Mouse (Mus musculus) embryonic facial prominence, embryonic 11.5 days (tissue): ENCODE measurements around the gene Msh3. TPM values are rescaled to one million over a fixed set of nuclear protein-coding genes. Genes with fewer than 3 reads are reported as not detected.
"Not testable (repeated sequence)": the region's sequence is repeated elsewhere in the genome, so short reads cannot be mapped to it uniquely, and the experiment has no call there.

Source experiments
- ATAC-seq: fragments of 200-750 bp; cut with Nextera tagmentation; replicated peaks from 2 replicates; pipeline ENCODE4 v1.8.0; 2017; ENCODE audit warnings: low read depth; ENCODE audit not compliant: insufficient number of reproducible peaks, low FRiP score, low TSS enrichment
- DNase-seq: peaks from one replicate; pipeline ENCODE4 v3.0.0-alpha.2; 2015; ENCODE audit warnings: low spot score
- H3K27ac ChIP-seq: fragments of 300-500 bp; sonication (generic); replicated peaks from 2 replicates; pipeline ENCODE4 v1.5.1; 2014; ENCODE audit warnings: mild to moderate bottlenecking, low read depth, low read length, control low read depth
- H3K27me3 ChIP-seq: fragments of 300-500 bp; sonication (generic); 2 replicates; pipeline ENCODE4 v1.6.1; 2014; ENCODE audit warnings: mild to moderate bottlenecking, low read length, moderate library complexity, mixed read lengths; ENCODE audit not compliant: control insufficient read depth, insufficient read depth
- H3K36me3 ChIP-seq: fragments of 300-500 bp; sonication (generic); replicated peaks from 2 replicates; pipeline ENCODE4 v1.6.1; 2014; ENCODE audit warnings: low read depth, mild to moderate bottlenecking, low read length, moderate library complexity, mixed read lengths; ENCODE audit not compliant: control insufficient read depth, insufficient read depth
- H3K4me1 ChIP-seq: fragments of 300-500 bp; sonication (generic); 2 replicates; pipeline ENCODE4 v1.6.1; 2014; ENCODE audit warnings: low read length, mixed read lengths; ENCODE audit not compliant: control insufficient read depth, insufficient read depth
- H3K4me2 ChIP-seq: fragments of 300-500 bp; sonication (generic); 2 replicates; pipeline ENCODE4 v1.6.1; 2014; ENCODE audit warnings: low read depth, mild to moderate bottlenecking, control low read depth, low read length, moderate library complexity
- H3K4me3 ChIP-seq: fragments of 300-500 bp; sonication (generic); 2 replicates; pipeline ENCODE4 v1.5.1; 2014; ENCODE audit warnings: low read depth, low read length, control low read depth
- H3K9ac ChIP-seq: fragments of 300-500 bp; sonication (generic); replicated peaks from 2 replicates; pipeline ENCODE4 v1.6.1; 2014; ENCODE audit warnings: mild to moderate bottlenecking, control low read depth, low read length
- H3K9me3 ChIP-seq: fragments of 300-500 bp; sonication (generic); replicated peaks from 2 replicates; pipeline ENCODE4 v1.6.1; 2016; ENCODE audit warnings: mild to moderate bottlenecking, low read length, inconsistent platforms, mixed read lengths; ENCODE audit not compliant: control insufficient read depth
- WGBS: fragments of 180-500 bp; shearing (Covaris S2); extraction: QIAGEN DNeasy Blood & Tissue Kit; methylation state at CpG from one replicate; pipeline ENCODE4 v1.1.7; 2014; 5-methylcytosine and 5-hydroxymethylcytosine counted together
- polyA plus RNA-seq: library from polyadenylated mRNA; unstranded; fragments of >200 nt; fragmentation: Nextera tagmentation; extraction: Ambion mirVana; gene quantifications from 2 replicates; pipeline ENCODE4 v1.2.1, GENCODE M21; 2014

Gene Msh3
- polyA plus RNA-seq, 1 experiment from 2014 or later: 45.6 TPM

DNA sequence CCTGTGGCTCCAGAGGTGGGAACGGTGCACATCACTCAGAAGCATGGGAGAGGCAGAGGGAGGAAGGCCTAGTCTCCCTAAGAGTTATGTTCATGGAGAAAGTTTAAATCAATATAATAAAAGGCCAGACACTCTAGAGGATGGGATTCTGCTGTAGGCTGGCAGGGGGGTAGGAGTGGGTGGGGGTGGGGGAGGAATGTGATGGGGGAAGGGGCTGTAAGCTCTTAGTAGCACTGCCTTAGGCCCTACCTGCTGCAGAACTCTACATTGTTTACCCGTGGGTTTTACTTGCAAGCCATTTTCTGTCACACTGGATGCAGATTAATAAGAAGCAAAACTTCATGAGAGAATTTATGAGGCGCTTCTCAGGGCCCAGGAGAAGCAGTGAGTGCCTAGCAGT lies 135.0 kb downstream of the Msh3 start:
- DNase-seq: no peak
- 81% methylated on average over 3 of the region's 3 CpGs for WGBS
- H3K9me3 ChIP-seq: no peaks in the 10 kb centered on the region
- no peaks in the 10 kb centered on the region for H3K27me3 ChIP-seq
- no peaks in the 10 kb centered on the region for H3K4me1 ChIP-seq
- no peaks in the 10 kb centered on the region for H3K36me3 ChIP-seq
- H3K9ac ChIP-seq: no peak overlapping the region
- no peak for ATAC-seq
- no peak overlapping the region for H3K4me2 ChIP-seq
- no peak overlapping the region for H3K27ac ChIP-seq
- no peak overlapping the region for H3K4me3 ChIP-seq

DNA sequence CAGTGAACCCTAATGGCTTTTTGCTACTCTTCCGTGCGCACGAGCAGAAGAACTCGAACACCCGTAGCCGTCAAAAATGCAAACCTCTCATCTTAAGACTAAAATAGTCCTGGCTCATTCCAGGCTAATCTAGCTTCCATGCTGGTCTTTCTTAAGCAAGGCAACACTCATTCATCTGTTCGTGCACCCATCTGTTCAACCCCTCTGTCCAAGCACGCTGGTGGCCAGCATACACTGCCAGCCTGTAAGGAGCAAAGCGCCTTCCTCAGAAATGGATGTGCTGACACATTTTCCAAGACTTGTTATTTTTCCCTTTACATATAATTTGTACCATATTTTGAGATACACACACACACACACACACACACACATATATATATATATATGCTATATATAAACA lies 137.6 kb downstream of the Msh3 start:
- Histone ChIP-seq H3K27ac (no peak overlapping the region), H3K4me3 (no peak overlapping the region)
- WGBS: 91% methylated on average over 9 of the region's 9 CpGs

DNA sequence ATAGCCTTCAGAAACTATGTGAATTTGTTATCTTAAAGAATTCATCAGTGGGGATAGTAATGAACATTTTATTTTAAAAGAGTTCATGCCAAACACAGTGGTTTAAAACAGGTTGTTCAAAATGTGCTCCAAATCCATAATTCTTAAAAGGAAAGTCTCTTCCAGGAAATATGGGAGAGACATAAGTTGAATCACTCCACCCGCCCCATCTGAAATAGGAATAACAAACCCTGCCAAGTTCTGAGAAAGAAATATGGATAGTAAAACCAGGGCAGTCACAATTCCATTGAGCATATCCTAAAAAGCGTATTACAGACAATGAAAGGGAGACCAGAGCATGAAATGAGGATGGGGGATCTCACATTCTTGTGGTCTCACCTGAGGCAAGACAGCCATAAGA lies 157.9 kb downstream of the Msh3 start:
- 86% methylated on average over 2 of the region's 2 CpGs for WGBS

More for the DNA sequence above, 137.6 kb downstream of the Msh3 start:
- H3K4me2 ChIP-seq: no peak overlapping the region
- ATAC-seq (no peak), DNase-seq (no peak)
- no peaks in the 10 kb centered on the region for H3K9me3 ChIP-seq
- no peaks in the 10 kb centered on the region for H3K4me1 ChIP-seq
- no peaks in the 10 kb centered on the region for H3K36me3 ChIP-seq
- H3K27me3 ChIP-seq: no peaks in the 10 kb centered on the region
- H3K9ac ChIP-seq: no peak overlapping the region

DNA sequence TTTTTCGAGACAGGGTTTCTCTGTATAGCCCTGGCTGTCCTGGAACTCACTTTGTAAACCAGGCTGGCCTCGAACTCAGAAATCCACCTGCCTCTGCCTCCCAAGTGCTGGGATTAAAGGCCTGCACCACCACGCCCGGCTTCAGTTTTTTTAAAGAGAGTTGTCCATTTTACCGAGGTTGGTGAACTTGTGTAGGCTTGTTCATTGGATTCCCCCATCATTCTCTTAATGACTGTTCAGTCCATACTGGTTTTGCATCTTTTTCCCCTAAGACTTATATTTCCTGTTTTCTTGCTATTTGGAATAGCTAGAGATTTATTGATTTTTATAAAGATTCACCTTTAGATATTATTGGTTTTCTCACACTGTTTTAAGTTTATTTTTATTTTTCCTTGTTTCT lies 161.0 kb downstream of the Msh3 start:
- not testable (repeated sequence) for ATAC-seq, H3K36me3 ChIP-seq, H3K9ac ChIP-seq, H3K27ac ChIP-seq, DNase-seq, H3K4me3 ChIP-seq, H3K9me3 ChIP-seq, H3K27me3 ChIP-seq, H3K4me2 ChIP-seq, H3K4me1 ChIP-seq
- WGBS: 89% methylated on average over 5 of the region's 5 CpGs

More for the DNA sequence above, 157.9 kb downstream of the Msh3 start:
- H3K27me3 ChIP-seq: no peaks in the 10 kb centered on the region
- H3K4me2 ChIP-seq: no peak overlapping the region
- no peaks in the 10 kb centered on the region for H3K9me3 ChIP-seq
- H3K4me3 ChIP-seq: no peak overlapping the region
- no peaks in the 10 kb centered on the region for H3K36me3 ChIP-seq
- H3K4me1 ChIP-seq: no peaks in the 10 kb centered on the region
- ATAC-seq: no peak
- no peak overlapping the region for H3K27ac ChIP-seq
- no peak for DNase-seq
- H3K9ac ChIP-seq: no peak overlapping the region

DNA sequence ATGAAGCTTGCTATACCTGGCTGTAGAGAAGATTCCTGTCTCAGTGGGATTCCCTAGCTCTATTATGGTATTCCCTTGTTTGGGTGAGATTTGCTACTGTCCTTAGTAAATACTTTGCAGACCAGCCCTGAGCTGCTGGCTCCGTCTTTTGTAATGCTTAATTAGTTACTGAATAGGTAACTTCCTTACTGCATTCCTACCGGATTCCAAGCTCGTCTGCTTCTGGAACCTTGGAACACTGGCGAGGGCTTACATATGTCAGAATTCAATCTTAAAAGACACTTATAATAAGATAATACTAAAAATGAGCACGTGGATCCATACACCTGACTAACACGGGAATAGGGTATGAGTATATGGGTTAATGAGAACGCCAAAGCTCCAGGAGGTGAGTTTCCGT lies 182.1 kb downstream of the Msh3 start:
- H3K27me3 ChIP-seq, H3K36me3 ChIP-seq, H3K27ac ChIP-seq, H3K9ac ChIP-seq, H3K4me1 ChIP-seq, H3K4me2 ChIP-seq, DNase-seq, H3K4me3 ChIP-seq, H3K9me3 ChIP-seq, ATAC-seq: not testable (repeated sequence)
- WGBS: 85% methylated on average over 8 of the region's 8 CpGs

Other genes starting within 250 kb of the Msh3 start
- gene Rasgrf2, start 223.3 kb downstream of the Msh3 start, polyA plus RNA-seq: 0.10 TPM in 1 of 2 replicates, not detected in the other
- 0.82 and 0.87 TPM in 2 replicates for gene Gm20379, start 49.0 kb downstream of the Msh3 start, polyA plus RNA-seq
- gene Dhfr, start 277 bp downstream of the Msh3 start, polyA plus RNA-seq: 25.5 and 28.1 TPM in 2 replicates
- gene Ankrd34b, start 70.9 kb upstream of the Msh3 start, polyA plus RNA-seq: not detected in 2 replicates
- gene Fam151b, start 129.0 kb upstream of the Msh3 start, polyA plus RNA-seq: not detected in 2 replicates
- gene Zfyve16, start 175.9 kb upstream of the Msh3 start, polyA plus RNA-seq: 15.0 and 18.5 TPM in 2 replicates
- not detected in 2 replicates for gene Spz1, start 221.2 kb upstream of the Msh3 start, polyA plus RNA-seq